Mouse (Mus musculus) left cerebral cortex, adult 11 months (tissue): ENCODE measurements around the gene Dusp8.

ENCODE experiments used
- DNase-seq: peaks from one replicate; pipeline ENCODE4 v3.0.0; 2022; ENCODE audit warnings: low spot score

Gene Dusp8

GRCm38 (mm10) chr7:142086159-142086905 lies 9.3 kb downstream of the Dusp8 start:
- no peak for DNase-seq

GRCm38 (mm10) chr7:142084820-142085219 lies 10.8 kb downstream of the Dusp8 start:
- DNase-seq, result no peak

- DNase-seq, result no peak
These were observed 11.2 kb downstream of the Dusp8 start for GRCm38 (mm10) chr7:142084395-142084794.

- DNase-seq, result no peak
These were observed 11.9 kb downstream of the Dusp8 start for GRCm38 (mm10) chr7:142083588-142084317.

- no peak for DNase-seq
These were observed 13.0 kb downstream of the Dusp8 start for GRCm38 (mm10) chr7:142082607-142083006.

GRCm38 (mm10) chr7:142082179-142082578 lies 13.5 kb downstream of the Dusp8 start:
- DNase-seq, result no peak

GRCm38 (mm10) chr7:142081736-142082135 lies 13.9 kb downstream of the Dusp8 start:
- DNase-seq, result no peak

- DNase-seq, result no peak
These were observed 14.8 kb downstream of the Dusp8 start for GRCm38 (mm10) chr7:142080876-142081275.

- no peak for DNase-seq
These were observed 16.3 kb downstream of the Dusp8 start for GRCm38 (mm10) chr7:142079365-142079764.

GRCm38 (mm10) chr7:142077138-142077537 lies 18.5 kb downstream of the Dusp8 start:
- no peak for DNase-seq

- no peak for DNase-seq
These were observed 21.3 kb downstream of the Dusp8 start for GRCm38 (mm10) chr7:142074146-142074886.

- DNase-seq, result no peak
These were observed 23.9 kb downstream of the Dusp8 start for GRCm38 (mm10) chr7:142071717-142072116.

- no peak for DNase-seq
These were observed 24.4 kb downstream of the Dusp8 start for GRCm38 (mm10) chr7:142071212-142071578.

GRCm38 (mm10) chr7:142070458-142071211 lies 25.0 kb downstream of the Dusp8 start:
- no peak for DNase-seq

GRCm38 (mm10) chr7:142068429-142068828 lies 27.2 kb downstream of the Dusp8 start:
- no peak for DNase-seq

- peak; percentile 83 for DNase-seq
These were observed 34.6 kb downstream of the Dusp8 start, which contains the start of gene Mob2 for GRCm38 (mm10) chr7:142060931-142061565. Gene Mob2, minus strand, starts transcription at chr7:142061065.

- DNase-seq, result no peak
These were observed 35.3 kb downstream of the Dusp8 start for GRCm38 (mm10) chr7:142060185-142060930.

- no peak for DNase-seq
These were observed 36.6 kb downstream of the Dusp8 start for GRCm38 (mm10) chr7:142059024-142059423.

GRCm38 (mm10) chr7:142057121-142057520 lies 38.5 kb downstream of the Dusp8 start:
- no peak for DNase-seq

- no peak for DNase-seq
These were observed 39.0 kb downstream of the Dusp8 start for GRCm38 (mm10) chr7:142056601-142057061.

- no peak for DNase-seq
These were observed 40.2 kb downstream of the Dusp8 start for GRCm38 (mm10) chr7:142055431-142055830.
